Mouse (Mus musculus) right cerebral cortex, postnatal 4 days (tissue): ENCODE results near the gene Tomt.

ENCODE experiments used
- DNase-seq: peaks from one replicate; pipeline ENCODE4 v3.0.0-alpha.2; 2022

The Tomt gene

DNA sequence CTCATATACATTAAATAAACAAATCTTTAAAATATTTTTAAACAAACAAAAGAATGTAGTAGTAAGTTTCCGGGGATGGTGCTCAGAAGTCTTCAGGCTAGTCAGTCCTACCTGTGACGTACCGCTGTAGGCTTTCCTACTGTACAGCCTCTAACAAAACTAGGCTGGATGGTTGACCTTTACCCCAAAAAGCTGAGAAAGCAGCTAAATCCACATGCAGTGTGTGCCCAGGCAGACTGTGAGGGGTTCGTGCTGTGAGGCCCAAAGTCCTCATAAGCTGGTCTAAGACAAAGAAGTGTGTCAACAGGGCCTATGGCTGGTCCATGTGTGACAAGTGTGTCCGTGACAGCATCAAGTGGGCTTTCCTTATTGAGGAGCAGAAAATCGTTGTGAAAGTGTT, 53.3 kb downstream of the Tomt start:
- no peak for DNase-seq

GRCm38 (mm10) chr7:101851689-101852088, 54.5 kb downstream of the Tomt start:
- DNase-seq: no peak
